Mouse (Mus musculus) fat pad, adult 2 months (tissue): ENCODE results near the gene Krtap8-1.
A peak's percentile ranks its signal among the peaks of the same experiment; 100 is the strongest.

Experiments used
- DNase-seq: peaks from one replicate; pipeline ENCODE4 v3.0.0-alpha.2; 2011; ENCODE audit warnings: low read depth, low spot score; ENCODE audit errors: extremely low read depth

Krtap8-1 gene

DNA sequence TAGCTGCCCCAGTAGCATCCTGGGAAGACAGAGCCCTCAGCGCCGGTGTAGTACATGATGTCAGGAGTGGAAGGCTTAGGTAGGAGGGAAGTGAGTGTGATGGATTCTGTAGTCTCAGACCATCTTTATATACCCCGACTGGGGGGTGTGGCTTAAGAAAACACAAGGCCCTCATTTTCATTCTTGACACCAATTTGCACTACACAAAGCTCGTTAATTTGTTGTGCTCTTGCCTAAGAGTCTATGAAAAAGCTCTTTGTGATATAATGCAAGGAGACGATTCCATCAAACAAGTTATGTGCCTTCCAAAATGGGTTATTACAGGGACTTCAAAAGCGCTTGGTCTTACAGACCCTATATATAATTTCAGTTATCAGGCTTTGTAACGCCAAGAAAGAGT lies at the start of gene Krtap8-1:
Gene Krtap8-1 (minus strand): TSS at position 101 of the 400 bp plus-strand sequence.
- DNase-seq: no peak

DNA sequence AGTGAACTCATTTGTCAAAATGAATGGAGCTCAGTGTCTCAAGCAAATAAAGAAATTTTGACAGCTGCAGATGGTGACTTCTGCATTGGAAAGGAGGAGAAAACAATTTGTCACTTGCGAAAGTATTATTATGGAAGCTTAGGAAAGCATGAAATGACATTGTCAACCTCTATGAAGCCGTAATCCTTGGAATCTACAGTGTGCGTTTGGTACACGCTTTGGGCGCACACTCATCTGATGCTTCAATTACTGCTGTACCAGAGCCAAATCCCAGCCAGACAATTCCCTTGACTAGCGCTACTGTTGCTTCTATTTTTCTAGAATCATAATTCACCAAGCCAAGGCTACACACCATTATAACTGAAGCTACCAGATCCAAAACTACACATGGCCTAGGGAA lies 49.6 kb upstream of the Krtap8-1 start:
- no peak for DNase-seq

DNA sequence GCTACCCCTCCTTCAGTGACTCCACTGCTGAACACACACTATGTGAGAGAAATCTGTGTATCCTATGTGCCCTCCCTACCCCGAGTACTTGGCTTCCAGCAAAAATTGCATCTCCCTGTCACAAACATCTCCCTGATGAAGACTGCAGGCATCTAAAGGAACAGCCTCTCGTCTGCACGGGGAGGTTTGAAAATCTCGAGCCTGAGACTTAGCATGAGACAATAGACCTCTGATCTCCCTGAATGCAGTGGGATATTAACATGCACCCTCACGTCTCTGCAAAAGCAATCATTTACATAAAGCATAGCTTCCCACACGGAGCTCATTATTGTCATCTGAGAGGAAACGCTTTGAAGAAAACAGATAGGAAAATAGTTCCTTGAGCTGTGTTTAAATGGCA lies 42.8 kb upstream of the Krtap8-1 start:
- DNase-seq: no peak

GRCm38 (mm10) chr16:89529846-89530245 lies 42.1 kb upstream of the Krtap8-1 start:
- DNase-seq: no peak

- DNase-seq: no peak
These were observed 40.6 kb upstream of the Krtap8-1 start for GRCm38 (mm10) chr16:89528380-89528779.

- DNase-seq: peak; percentile 49
These were observed 33.2 kb upstream of the Krtap8-1 start for GRCm38 (mm10) chr16:89520996-89521395.

- DNase-seq: peak; percentile 23
These were observed 32.8 kb upstream of the Krtap8-1 start for GRCm38 (mm10) chr16:89520555-89520954.

- no peak for DNase-seq
These were observed 32.3 kb upstream of the Krtap8-1 start for GRCm38 (mm10) chr16:89520091-89520490.

DNA sequence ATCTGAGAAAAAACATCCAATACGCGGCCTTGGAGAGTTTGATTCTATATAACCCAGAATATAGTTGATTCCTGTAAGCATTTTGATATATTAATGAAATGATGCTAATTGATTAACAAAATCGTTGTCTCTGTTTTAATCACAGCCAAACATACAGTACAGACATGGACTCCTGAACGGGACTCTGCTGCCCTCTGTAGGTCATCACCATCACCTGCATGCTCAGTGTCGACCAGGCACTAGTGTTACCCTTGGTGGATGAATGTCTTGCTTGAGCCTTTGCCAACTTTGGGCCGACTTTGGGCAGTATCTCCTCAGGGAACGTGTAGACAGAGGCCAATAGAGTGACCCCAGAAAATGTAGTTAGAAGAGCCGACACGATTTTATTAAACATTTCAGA lies 29.9 kb upstream of the Krtap8-1 start:
- DNase-seq: no peak

- no peak for DNase-seq
These were observed 25.7 kb upstream of the Krtap8-1 start for GRCm38 (mm10) chr16:89513431-89513830.

- DNase-seq: no peak
These were observed 20.5 kb upstream of the Krtap8-1 start, which contains the start of gene Krtap7-1 for GRCm38 (mm10) chr16:89508223-89508622. Gene Krtap7-1 (minus strand): TSS chr16:89508323.

GRCm38 (mm10) chr16:89503571-89503970 lies 15.8 kb upstream of the Krtap8-1 start:
- DNase-seq: no peak

- DNase-seq: no peak
These were observed 14.1 kb upstream of the Krtap8-1 start for GRCm38 (mm10) chr16:89501870-89502269.

GRCm38 (mm10) chr16:89497002-89497401 lies 9.2 kb upstream of the Krtap8-1 start:
- no peak for DNase-seq

- DNase-seq: no peak
These were observed 7.8 kb upstream of the Krtap8-1 start for GRCm38 (mm10) chr16:89495394-89496153.

DNA sequence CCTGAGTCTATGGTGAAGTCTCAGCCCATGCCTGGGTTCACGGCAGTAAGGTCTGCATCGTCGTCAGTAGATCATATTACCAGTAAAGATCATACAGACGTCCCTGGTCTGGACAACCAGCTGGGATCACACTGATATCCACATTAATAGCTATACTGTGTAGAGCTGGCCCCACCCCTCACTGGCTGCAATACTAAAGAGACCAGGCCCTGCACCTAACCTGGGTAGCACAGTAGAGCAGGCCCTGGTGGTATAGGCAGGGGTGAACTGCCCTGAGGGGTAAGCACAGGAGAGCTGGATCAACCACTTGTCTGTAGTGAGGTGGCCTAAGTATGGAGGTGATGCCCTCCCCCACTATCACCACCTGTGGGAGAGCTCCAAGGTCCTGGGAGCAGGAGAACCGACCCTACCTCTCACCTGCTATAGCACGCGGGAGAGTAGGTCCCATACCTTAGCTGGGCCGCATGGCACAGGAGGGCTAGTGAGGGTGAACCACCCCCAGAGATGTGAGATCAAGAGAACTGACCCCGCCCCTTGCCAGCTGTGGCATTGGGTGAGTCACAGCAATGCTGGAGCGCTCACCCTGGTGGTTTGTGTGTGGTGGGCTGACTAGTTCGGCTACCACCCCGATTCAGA lies 10.0 kb downstream of the Krtap8-1 start:
- no peak for DNase-seq

DNA sequence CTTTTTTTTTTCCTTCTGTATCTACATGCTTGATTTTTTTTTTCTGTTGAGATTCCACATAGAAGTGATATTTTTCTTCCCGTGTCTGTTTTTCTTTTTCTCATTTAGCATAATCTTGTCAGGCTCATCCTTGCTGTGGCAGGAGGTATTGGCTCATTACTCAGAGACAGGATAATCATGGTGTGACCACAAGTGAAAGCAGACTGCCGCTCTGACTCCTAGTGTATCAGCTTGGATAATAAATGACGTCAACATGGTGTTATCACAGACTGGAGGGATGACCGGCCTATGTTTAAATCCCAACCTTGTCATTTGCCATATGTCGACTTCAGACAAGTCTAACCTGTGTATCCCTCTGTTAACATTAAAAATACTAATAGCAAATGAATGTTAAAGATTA lies 26.6 kb downstream of the Krtap8-1 start:
- DNase-seq: no peak
